Mouse (Mus musculus) gastrocnemius, adult 18-20 months (tissue): ENCODE data around the gene Prdm13. TPM values are rescaled to one million over a fixed set of nuclear protein-coding genes. Genes with fewer than 3 reads are reported as not detected.

Source experiments
- DNase-seq: peaks from one replicate; pipeline ENCODE4 v3.0.0; 2021; ENCODE audit warnings: low spot score
- total RNA-seq, 2 experiments: library from RNA; stranded (reverse); gene quantifications; 2 replicates each; pipeline ENCODE4 v1.2.3; 2021

The Prdm13 gene
- total RNA-seq, 2 experiments from 2014 or later: not detected

GRCm38 (mm10) chr4:21678101-21678974, 7.4 kb downstream of the Prdm13 start:
- DNase-seq: no peak

- DNase-seq: no peak
These were observed 11.1 kb downstream of the Prdm13 start for GRCm38 (mm10) chr4:21674691-21675090.

GRCm38 (mm10) chr4:21674042-21674441, 11.7 kb downstream of the Prdm13 start:
- no peak for DNase-seq

- no peak for DNase-seq
These were observed 19.8 kb downstream of the Prdm13 start for GRCm38 (mm10) chr4:21665961-21666360.

GRCm38 (mm10) chr4:21658184-21658583, 27.6 kb downstream of the Prdm13 start:
- DNase-seq: no peak

GRCm38 (mm10) chr4:21629275-21629583, 56.5 kb downstream of the Prdm13 start:
- DNase-seq: no peak

GRCm38 (mm10) chr4:21628367-21629274, 57.1 kb downstream of the Prdm13 start:
- DNase-seq: no peak

Other genes with a start within 250 kb of the Prdm13 start
- gene Ccnc, start 41.7 kb upstream of the Prdm13 start, total RNA-seq: 10 to 100 TPM in 1 of 2 experiments, 1 to 10 TPM in 1; 8.5 to 10.7 TPM
- gene Usp45, start 81.2 kb upstream of the Prdm13 start, total RNA-seq: 10 to 100 TPM; 16.9 to 18.5 TPM
- gene Tstd3, start 81.2 kb upstream of the Prdm13 start, total RNA-seq: 10 to 100 TPM; 14.5 to 15.0 TPM
- gene Pnisr, start 161.6 kb upstream of the Prdm13 start, total RNA-seq: 10 to 100 TPM; 31.8 to 32.6 TPM
- gene Coq3, start 193.7 kb upstream of the Prdm13 start, total RNA-seq: 10 to 100 TPM; 15.1 to 16.2 TPM
- under 1 TPM; 0.46 to 0.55 TPM for gene Faxc, start 245.4 kb upstream of the Prdm13 start, total RNA-seq